Mouse (Mus musculus) liver, embryonic 14.5 days (tissue): ENCODE results near the gene Eng. TPM values are rescaled to one million over a fixed set of nuclear protein-coding genes. Genes with fewer than 3 reads are reported as not detected.

Experiments used
- ATAC-seq: fragments of 200-750 bp; cut with Nextera tagmentation; 2 replicates; pipeline ENCODE4 v1.8.0; 2017; ENCODE audit warnings: moderate number of reproducible peaks, mild to moderate bottlenecking, moderate library complexity; ENCODE audit not compliant: insufficient read depth
- DNase-seq, 3 experiments: peaks; one replicate each; pipeline ENCODE4 v3.0.0-alpha.2; 2012 to 2013; ENCODE audit warnings: low read depth in 3 of 3, low spot score in 3 of 3
- H3K27ac ChIP-seq: fragments of 300-500 bp; sonication (generic); 2 replicates; pipeline ENCODE4 v1.5.1; 2014; ENCODE audit warnings: moderate library complexity, mild to moderate bottlenecking, control low read depth, inconsistent platforms
- H3K27me3 ChIP-seq: fragments of 300-500 bp; sonication (generic); 2 replicates; pipeline ENCODE4 v1.6.1; 2014; ENCODE audit warnings: mild to moderate bottlenecking, low read length, moderate library complexity; ENCODE audit not compliant: control insufficient read depth, insufficient read depth
- H3K36me3 ChIP-seq: fragments of 300-500 bp; sonication (generic); replicated peaks from 2 replicates; pipeline ENCODE4 v1.6.1; 2014; ENCODE audit warnings: low read depth; ENCODE audit not compliant: control insufficient read depth, insufficient read depth
- H3K4me1 ChIP-seq, 2 experiments: fragments of 200-500 bp in 1 of 2; fragments of 300-500 bp in 1 of 2; sonication (generic) in 1 of 2; replicated peaks; 2 replicates each; pipeline ENCODE4 v1.6.1; 2012 to 2014; ENCODE audit warnings: antibody characterized with exemption in 1 of 2, inconsistent platforms in 1 of 2, low read length in 1 of 2; ENCODE audit not compliant: control insufficient read depth in 2 of 2, insufficient read depth in 2 of 2
- H3K4me2 ChIP-seq: fragments of 300-500 bp; sonication (generic); 2 replicates; pipeline ENCODE4 v1.6.1; 2014; ENCODE audit warnings: low read depth, mild to moderate bottlenecking, control low read depth, moderate library complexity
- H3K4me3 ChIP-seq, 2 experiments: fragments of 200-500 bp in 1 of 2; fragments of 300-500 bp in 1 of 2; sonication (generic) in 1 of 2; 2 replicates each; pipeline ENCODE4 v1.5.1; 2012 to 2014; ENCODE audit warnings: low read depth in 2 of 2, low read length in 2 of 2, mild to moderate bottlenecking in 2 of 2, control low read depth in 1 of 2, inconsistent platforms in 1 of 2, moderate library complexity in 1 of 2; ENCODE audit not compliant: insufficient read depth in 1 of 2
- H3K9ac ChIP-seq: fragments of 300-500 bp; sonication (generic); replicated peaks from 2 replicates; pipeline ENCODE4 v1.6.1; 2014; ENCODE audit warnings: mild to moderate bottlenecking, control low read depth, moderate library complexity
- H3K9me3 ChIP-seq: fragments of 300-500 bp; sonication (generic); 2 replicates; pipeline ENCODE4 v1.6.1; 2016; ENCODE audit warnings: low read length, mixed read lengths; ENCODE audit not compliant: control insufficient read depth
- CTCF ChIP-seq: IDR thresholded peaks from 2 replicates; pipeline ENCODE4 v1.5.1; 2016; ENCODE audit warnings: antibody characterized with exemption, low read depth, control low read depth
- EP300 ChIP-seq: IDR thresholded peaks from 2 replicates; pipeline ENCODE4 v1.6.1; 2016; ENCODE audit warnings: antibody characterized with exemption, low read depth
- WGBS: fragments of 180-500 bp; shearing (Covaris S2); extraction: QIAGEN DNeasy Blood & Tissue Kit; methylation state at CpG from one replicate; pipeline ENCODE4 v1.1.7; 2014; ENCODE audit not compliant: insufficient replicate concordance; 5-methylcytosine and 5-hydroxymethylcytosine counted together
- polyA plus RNA-seq, 2 experiments: library from polyadenylated mRNA; depleted of rRNA in 1 of 2; stranded (reverse) in 1 of 2; unstranded in 1 of 2; fragments of >200 nt; fragmentation: Nextera tagmentation in 1 of 2; extraction: Ambion mirVana in 1 of 2; gene quantifications; 2 replicates each; pipeline versions ENCODE4 v1.2.1 to v1.2.3; 2012 to 2014

The Eng gene
- polyA plus RNA-seq, 2 experiments, result 13.9 to 15.4 TPM

DNA sequence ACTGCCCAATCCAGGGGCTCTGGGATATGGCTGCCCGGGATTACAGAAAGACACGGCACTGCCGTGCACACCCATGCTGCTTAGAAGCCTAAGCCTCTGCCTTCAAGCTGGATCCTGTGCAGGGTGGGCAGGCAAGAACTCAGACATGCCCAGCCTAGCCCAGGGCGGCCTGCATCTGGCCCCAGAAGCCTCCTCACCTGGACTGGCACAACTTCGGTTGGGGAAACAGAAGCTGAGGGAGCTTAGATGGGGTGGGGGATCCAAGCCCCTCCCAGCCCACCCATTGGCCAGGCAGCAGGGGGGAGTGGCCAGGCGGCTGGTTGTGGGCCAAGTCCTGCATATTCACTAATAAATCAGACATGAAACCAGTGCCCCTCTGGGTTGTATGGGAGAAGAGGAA is 35.4 kb downstream of the Eng start:
- no peaks in the 10 kb centered on the region for H3K9me3 ChIP-seq
- no peaks in the 10 kb centered on the region for H3K4me1 ChIP-seq
- no peaks in the 10 kb centered on the region for H3K27me3 ChIP-seq
- H3K27ac ChIP-seq, result no peak overlapping the region
- ATAC-seq, result no peak
- 62% methylated on average over 6 of the region's 6 CpGs for WGBS
- H3K4me3 ChIP-seq, result no peak overlapping the region
- no peak for TF ChIP-seq EP300
- TF ChIP-seq CTCF, result no peak
- DNase-seq, result no peak
- H3K9ac ChIP-seq, result no peak overlapping the region
- no peak overlapping the region for H3K4me2 ChIP-seq
- peaks cover 3% of the 10 kb centered on the region; the same call in 1 of the 2 replicates for H3K36me3 ChIP-seq

GRCm38 (mm10) chr2:32682721-32683417 is 36.5 kb downstream of the Eng start:
- no peak overlapping the region for H3K27ac ChIP-seq
- no peak for TF ChIP-seq EP300
- no peak for TF ChIP-seq CTCF
- H3K9ac ChIP-seq, result no peak overlapping the region
- H3K9me3 ChIP-seq, result no peaks in the 10 kb centered on the region
- 76% methylated on average over 14 of the region's 14 CpGs for WGBS
- peaks cover 6% of the 10 kb centered on the region; the same call in 1 of the 2 replicates for H3K36me3 ChIP-seq
- ATAC-seq (no peak), DNase-seq (no peak)
- H3K4me1 ChIP-seq, result no peaks in the 10 kb centered on the region
- no peaks in the 10 kb centered on the region for H3K27me3 ChIP-seq
- no peak overlapping the region for H3K4me3 ChIP-seq
- H3K4me2 ChIP-seq, result no peak overlapping the region

DNA sequence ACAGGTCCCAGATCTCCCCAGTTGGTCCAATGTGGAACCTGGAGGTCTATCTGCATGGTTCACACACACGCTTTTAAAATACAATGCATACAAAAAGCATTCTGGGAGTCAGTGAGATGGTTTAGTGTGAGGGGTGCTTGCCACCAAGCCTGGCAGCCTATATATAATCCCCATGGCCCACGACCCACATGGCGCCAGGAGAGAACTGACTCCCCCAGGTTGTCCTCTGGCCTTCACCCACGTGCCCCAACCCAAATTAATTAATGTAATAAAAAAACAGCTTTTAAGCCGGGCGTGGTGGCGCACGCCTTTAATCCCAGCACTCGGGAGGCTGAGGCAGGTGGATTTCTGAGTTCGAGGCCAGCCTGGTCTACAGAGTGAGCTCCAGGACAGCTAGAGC is 37.3 kb downstream of the Eng start:
- H3K36me3 ChIP-seq, result peaks cover 6% of the 10 kb centered on the region; the same call in 1 of the 2 replicates
- TF ChIP-seq EP300 (no peak), CTCF (no peak)
- 84% methylated on average over 10 of the region's 10 CpGs for WGBS

GRCm38 (mm10) chr2:32684681-32685428 is 38.5 kb downstream of the Eng start:
- DNase-seq, result no peak
- no peak overlapping the region for H3K27ac ChIP-seq
- H3K27me3 ChIP-seq, result no peaks in the 10 kb centered on the region
- 0 out of 4 replicates have a peak, but pooled peaks cover 0 to 2% of the 10 kb centered on the region in 2 experiments for H3K4me1 ChIP-seq
- H3K4me3 ChIP-seq, result no peak overlapping the region
- H3K4me2 ChIP-seq, result no peak overlapping the region
- peaks cover 6% of the 10 kb centered on the region; the same call in 1 of the 2 replicates for H3K36me3 ChIP-seq
- 77% methylated on average over 15 of the region's 15 CpGs for WGBS
- TF ChIP-seq CTCF, result no peak
- no peak for TF ChIP-seq EP300
- no peak for ATAC-seq
- no peaks in the 10 kb centered on the region for H3K9me3 ChIP-seq
- H3K9ac ChIP-seq, result no peak overlapping the region

More for the DNA sequence above, 37.3 kb downstream of the Eng start:
- Histone ChIP-seq H3K27me3 (no peaks in the 10 kb centered on the region), H3K9ac (no peak overlapping the region), H3K4me2 (no peak overlapping the region), H3K27ac (no peak overlapping the region), H3K4me3 (no peak overlapping the region), H3K9me3 (no peaks in the 10 kb centered on the region), H3K4me1 (no peaks in the 10 kb centered on the region)
- ATAC-seq (no peak), DNase-seq (no peak)

- no peak overlapping the region for H3K9ac ChIP-seq
- no peak overlapping the region for H3K4me2 ChIP-seq
- no peak for DNase-seq
- ATAC-seq, result no peak
- H3K27ac ChIP-seq, result no peak overlapping the region
- 81% methylated on average over 3 of the region's 3 CpGs for WGBS
- H3K27me3 ChIP-seq, result no peaks in the 10 kb centered on the region
- H3K9me3 ChIP-seq, result no peaks in the 10 kb centered on the region
- TF ChIP-seq CTCF (no peak), EP300 (no peak)
- H3K4me1 ChIP-seq, result 0 out of 4 replicates have a peak, but pooled peaks cover 0 to 2% of the 10 kb centered on the region in 2 experiments
- no peak overlapping the region for H3K4me3 ChIP-seq
- H3K36me3 ChIP-seq, result peaks cover 6% of the 10 kb centered on the region; the same call in 1 of the 2 replicates
Measured at GRCm38 (mm10) chr2:32685807-32686206, 39.4 kb downstream of the Eng start.
